Mouse (Mus musculus) cerebellum, adult 2 months (tissue): Measurements from ENCODE around the gene Plek. TPM values are rescaled to one million over a fixed set of nuclear protein-coding genes. Genes with fewer than 3 reads are reported as not detected.

Experiments
- DNase-seq, 2 experiments: peaks; one replicate each; pipeline ENCODE4 v3.0.0; 2021
- H3K27ac ChIP-seq: fragments of 200-500 bp; 2 replicates; pipeline ENCODE4 v1.5.1; 2012; ENCODE audit warnings: low read length, control low read depth, inconsistent platforms; ENCODE audit not compliant: insufficient read depth
- H3K27me3 ChIP-seq: fragments of 200-500 bp; 2 replicates; pipeline ENCODE4 v1.6.1; 2012; ENCODE audit warnings: inconsistent platforms, mild to moderate bottlenecking, low read length, moderate library complexity; ENCODE audit not compliant: control insufficient read depth, insufficient read depth
- H3K4me1 ChIP-seq: fragments of 200-500 bp; 2 replicates; pipeline ENCODE4 v1.6.1; 2011; ENCODE audit warnings: low read length; ENCODE audit not compliant: control insufficient read depth, insufficient read depth
- H3K4me3 ChIP-seq: fragments of 200-500 bp; replicated peaks from 2 replicates; pipeline ENCODE3; 2011; ENCODE audit warnings: mild to moderate bottlenecking, low read depth, low read length, control low read depth; ENCODE audit not compliant: insufficient read depth
- CTCF ChIP-seq: fragments of 200-500 bp; IDR thresholded peaks from 2 replicates; pipeline ENCODE4 v1.5.1; 2011; ENCODE audit warnings: low read depth, mild to moderate bottlenecking, control low read depth, low read length, moderate library complexity, borderline replicate concordance; ENCODE audit not compliant: insufficient read depth
- POLR2A ChIP-seq: fragments of 200-500 bp; IDR thresholded peaks from 2 replicates; pipeline ENCODE4 v1.6.1; 2011; ENCODE audit warnings: low read length, control low read depth, borderline replicate concordance; ENCODE audit not compliant: insufficient read depth
- WGBS: fragments of 180-500 bp; shearing (Covaris S2); methylation state at CpG from one replicate; pipeline ENCODE4 v1.1.7; 2018; 5-methylcytosine and 5-hydroxymethylcytosine counted together
- polyA plus RNA-seq: library from polyadenylated mRNA; depleted of rRNA; stranded (reverse); fragments of >200 nt; gene quantifications from 2 replicates; pipeline ENCODE4 v1.2.3, GENCODE M21; 2012

Plek gene
- polyA plus RNA-seq, 1 experiment: 5.2 TPM

DNA sequence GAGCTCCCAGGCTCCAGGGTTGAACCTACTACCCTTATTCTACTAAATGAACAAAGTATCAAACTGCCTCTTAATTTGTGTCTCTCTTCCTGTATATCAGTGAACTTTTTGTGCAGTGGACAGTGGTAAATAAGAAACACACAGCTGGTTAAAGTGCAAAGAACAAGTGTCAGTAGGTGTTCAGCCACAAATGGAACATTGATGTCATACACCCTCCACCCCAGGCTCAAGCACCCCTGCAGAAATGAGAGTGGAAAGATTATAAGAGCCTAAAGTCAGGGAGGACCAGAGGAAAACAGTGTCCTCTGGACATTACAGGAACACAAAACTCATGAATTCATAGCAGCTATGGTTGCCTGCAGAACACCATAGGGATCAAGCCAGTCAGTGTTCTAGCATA lies 55.4 kb downstream of the Plek start:
- Histone ChIP-seq H3K27me3 (no peaks in the 10 kb centered on the region), H3K4me3 (no peak overlapping the region), H3K27ac (no peak overlapping the region), H3K4me1 (no peaks in the 10 kb centered on the region)
- DNase-seq: no peak
- TF ChIP-seq CTCF (no peak), POLR2A (no peak)

DNA sequence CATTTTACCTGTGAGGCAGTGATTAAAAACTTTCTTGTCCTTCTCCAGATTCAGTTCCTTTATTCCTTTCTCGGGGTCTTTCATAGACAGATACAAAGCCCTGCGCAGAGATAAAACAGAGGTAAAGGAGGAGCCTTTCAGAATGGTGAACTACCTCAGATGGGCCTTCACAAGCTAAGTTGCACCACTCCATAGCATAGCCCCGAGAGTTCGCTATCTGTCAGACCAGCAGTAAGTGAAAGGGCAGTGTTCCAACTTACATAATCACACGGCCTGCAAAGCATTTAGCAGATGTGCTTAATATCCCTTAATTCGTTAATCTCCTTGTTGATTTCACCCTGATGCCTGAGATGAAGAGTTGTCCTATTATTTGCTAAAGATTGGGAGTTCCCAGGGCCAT lies 59.3 kb downstream of the Plek start:
- TF ChIP-seq POLR2A (no peak), CTCF (no peak)
- Histone ChIP-seq H3K27me3 (no peaks in the 10 kb centered on the region), H3K4me3 (no peak overlapping the region), H3K27ac (no peak overlapping the region), H3K4me1 (no peaks in the 10 kb centered on the region)
- no peak for DNase-seq
- 72% methylated on average over 6 of the region's 6 CpGs for WGBS

DNA sequence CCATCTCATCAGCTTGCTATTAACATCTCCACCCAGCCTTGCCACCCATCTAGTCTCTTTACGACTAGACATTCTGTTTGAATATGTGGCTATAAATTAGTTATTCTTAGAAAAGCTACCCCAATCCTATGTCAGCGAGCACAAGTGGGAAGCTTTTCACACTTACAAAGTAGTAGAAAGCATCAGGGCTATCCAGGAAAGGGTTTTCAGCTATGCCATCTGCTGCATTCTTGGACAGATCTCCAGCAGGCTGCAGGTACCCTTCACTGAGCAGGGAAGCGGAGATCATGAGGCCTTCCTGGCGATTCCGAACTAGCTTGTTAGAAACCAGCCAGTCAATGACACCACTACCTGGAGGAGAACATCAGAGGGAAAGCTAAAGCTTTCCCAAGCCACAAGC lies 62.3 kb downstream of the Plek start:
- no peaks in the 10 kb centered on the region for H3K4me1 ChIP-seq
- no peaks in the 10 kb centered on the region for H3K27me3 ChIP-seq
- no peak for DNase-seq
- no peak overlapping the region for H3K4me3 ChIP-seq
- TF ChIP-seq CTCF (no peak), POLR2A (no peak)
- H3K27ac ChIP-seq: no peak overlapping the region
- WGBS: 65% methylated on average over 5 of the region's 5 CpGs

DNA sequence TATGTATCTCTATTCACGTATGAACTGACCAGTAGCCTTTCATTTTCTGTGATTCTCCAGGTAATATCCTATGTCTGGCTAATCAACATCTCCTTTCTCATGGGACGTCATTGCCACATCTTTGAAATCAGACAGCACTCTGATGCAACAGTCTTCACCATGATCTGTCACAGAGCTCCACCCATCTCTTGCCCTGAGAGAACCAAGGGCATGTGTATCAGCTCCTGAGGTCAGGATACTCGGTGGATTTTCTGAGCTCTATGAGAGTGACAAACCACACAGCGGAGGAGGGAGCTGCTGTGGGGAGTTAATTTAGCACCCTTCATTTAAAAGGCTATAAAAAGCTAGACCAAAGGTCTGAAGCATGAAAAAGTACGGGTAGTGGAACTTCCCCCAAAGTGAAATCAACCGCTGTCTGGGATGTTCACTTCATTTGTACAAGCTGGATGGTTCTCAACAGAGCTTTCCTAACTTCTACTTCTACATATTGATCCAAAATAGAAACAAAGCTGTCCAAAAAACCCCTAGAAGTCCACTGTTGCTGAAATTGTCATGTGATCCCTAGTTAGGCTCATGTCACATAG lies 64.3 kb downstream of the Plek start:
- TF ChIP-seq POLR2A: no peak
- TF ChIP-seq CTCF: no peak
- DNase-seq: no peak

DNA sequence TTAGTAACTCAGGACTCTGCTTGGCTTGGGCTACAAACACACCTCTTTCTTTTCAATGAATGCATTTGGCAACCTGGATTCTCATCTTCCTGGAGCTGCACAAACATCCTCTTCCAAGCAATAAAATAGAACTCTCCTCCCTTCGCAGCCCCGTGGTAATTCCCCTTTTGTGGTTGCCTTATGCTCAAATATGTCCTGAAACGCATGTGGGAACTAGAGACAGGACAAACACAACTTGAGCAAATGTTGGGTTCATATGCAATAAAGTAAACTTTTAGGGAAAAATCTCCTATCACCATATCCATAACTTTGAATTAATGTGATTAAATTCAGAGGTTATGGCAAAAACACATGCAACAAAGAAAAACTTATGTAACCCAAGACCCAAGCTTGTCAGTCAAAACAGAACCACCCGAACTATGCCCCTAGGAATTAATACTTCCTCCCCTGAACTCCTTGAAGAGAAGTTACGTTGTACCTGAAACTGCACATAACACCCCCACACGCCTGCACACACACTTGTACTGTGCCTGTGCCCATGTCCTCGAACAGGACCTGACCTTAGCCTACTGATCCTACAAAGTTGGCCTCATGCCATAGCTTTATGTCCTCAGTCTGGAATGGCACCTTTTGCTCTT lies 65.5 kb downstream of the Plek start:
- DNase-seq: no peak
- Histone ChIP-seq H3K27ac (no peak overlapping the region), H3K4me1 (no peaks in the 10 kb centered on the region), H3K27me3 (no peaks in the 10 kb centered on the region), H3K4me3 (no peak overlapping the region)
- TF ChIP-seq CTCF: no peak
- no peak for TF ChIP-seq POLR2A
- 87% methylated on average over 7 of the region's 7 CpGs for WGBS

More for the DNA sequence above, 64.3 kb downstream of the Plek start:
- Histone ChIP-seq H3K27me3 (no peaks in the 10 kb centered on the region), H3K27ac (no peak overlapping the region), H3K4me1 (no peaks in the 10 kb centered on the region), H3K4me3 (no peak overlapping the region)
- WGBS: 90% methylated on average over 6 of the region's 6 CpGs

DNA sequence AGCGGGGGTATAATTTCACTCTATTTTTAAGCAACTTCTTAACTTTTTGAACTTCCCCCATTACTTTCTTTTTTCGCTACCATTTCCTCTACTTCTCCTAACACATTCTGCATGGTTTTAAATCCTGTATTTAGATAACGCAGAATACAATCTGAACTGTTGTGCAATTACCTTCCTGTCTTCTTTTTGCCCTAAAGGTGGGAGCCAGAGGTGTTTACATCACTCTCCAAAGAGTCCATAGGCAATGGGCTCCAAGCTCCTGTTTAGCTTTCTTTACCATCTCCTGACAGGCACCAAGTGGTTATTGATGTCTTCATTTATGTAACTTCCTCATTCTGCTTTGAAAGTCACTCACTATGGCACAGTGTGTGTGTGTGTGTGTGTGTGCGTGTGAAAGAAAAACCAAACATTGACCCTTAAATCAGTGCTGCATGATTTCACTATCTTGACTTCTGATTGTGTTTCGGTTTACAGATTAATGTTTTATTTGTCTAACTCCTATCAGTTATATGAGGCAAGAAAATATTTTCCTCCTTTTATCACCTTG lies 73.9 kb downstream of the Plek start:
- DNase-seq: no peak
- Histone ChIP-seq H3K27me3 (no peaks in the 10 kb centered on the region), H3K4me3 (no peak overlapping the region), H3K27ac (no peak overlapping the region), H3K4me1 (no peaks in the 10 kb centered on the region)
- TF ChIP-seq CTCF: no peak
- TF ChIP-seq POLR2A: no peak
- 90% methylated on average over 5 of the region's 5 CpGs for WGBS

DNA sequence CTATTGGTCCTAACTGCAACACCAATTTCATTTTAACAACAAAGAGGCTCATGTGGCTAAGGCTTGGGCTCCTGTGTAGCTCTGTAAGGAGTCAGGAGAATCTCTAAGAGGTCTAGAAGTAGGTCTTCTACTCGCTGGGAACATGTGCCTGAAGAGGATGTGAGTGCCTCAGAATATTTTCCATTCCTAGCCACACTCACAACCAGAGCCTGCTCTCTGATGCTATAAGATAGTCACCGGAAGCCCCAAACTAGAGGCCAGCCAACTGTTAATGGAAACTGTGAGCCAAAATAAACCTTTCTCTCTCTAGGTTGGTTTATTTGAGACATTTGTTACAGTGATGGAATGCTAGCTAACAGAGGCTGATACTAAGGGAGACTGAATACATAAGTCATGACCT lies 74.6 kb downstream of the Plek start:
- no peak for DNase-seq
- no peaks in the 10 kb centered on the region for H3K4me1 ChIP-seq
- no peak overlapping the region for H3K4me3 ChIP-seq
- TF ChIP-seq CTCF (no peak), POLR2A (no peak)
- no peaks in the 10 kb centered on the region for H3K27me3 ChIP-seq
- WGBS: 62% methylated on average over 2 of the region's 2 CpGs
- H3K27ac ChIP-seq: no peak overlapping the region

DNA sequence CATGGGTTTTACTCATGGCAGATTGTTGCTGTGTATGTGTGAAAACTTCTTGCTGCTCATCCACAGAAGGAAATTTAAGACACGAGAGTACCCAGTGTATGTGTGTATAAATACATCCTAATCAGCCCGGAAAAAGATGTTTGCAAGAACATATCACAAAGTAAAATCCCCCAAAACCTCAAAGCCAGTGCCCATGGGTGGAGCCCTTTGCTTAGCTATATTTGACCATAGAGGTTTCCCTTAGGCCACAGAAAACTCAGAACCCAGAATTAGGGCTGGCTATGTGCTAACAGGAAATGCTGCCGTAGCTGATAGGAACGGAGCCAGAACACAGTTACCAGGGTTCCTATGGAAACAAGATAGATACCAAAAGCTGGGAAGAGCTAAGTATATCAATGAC lies 75.2 kb downstream of the Plek start:
- H3K27me3 ChIP-seq: no peaks in the 10 kb centered on the region
- no peaks in the 10 kb centered on the region for H3K4me1 ChIP-seq
- H3K4me3 ChIP-seq: no peak overlapping the region
- no peak for DNase-seq
- no peak overlapping the region for H3K27ac ChIP-seq
- WGBS: 89% methylated on average over 4 of the region's 4 CpGs
- TF ChIP-seq CTCF: no peak
- no peak for TF ChIP-seq POLR2A

DNA sequence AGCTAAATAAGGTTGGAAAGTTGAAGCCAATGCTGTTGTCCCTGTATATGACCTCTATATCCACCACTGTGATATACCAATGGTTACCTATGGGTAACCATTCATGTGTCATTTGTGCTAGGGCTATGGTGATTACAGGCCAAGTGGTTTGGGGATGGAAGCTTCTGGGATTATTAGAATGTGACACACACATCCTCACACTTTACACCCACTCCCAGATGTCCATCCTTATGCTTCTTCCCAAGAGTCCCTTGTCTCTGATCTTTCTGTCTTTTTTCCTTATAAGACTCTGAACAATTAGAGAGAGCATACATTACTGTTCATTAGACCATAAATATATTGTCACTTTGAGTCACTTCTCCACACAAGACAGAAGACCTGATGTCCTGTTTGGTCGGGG lies 79.1 kb downstream of the Plek start:
- no peaks in the 10 kb centered on the region for H3K27me3 ChIP-seq
- no peak overlapping the region for H3K4me3 ChIP-seq
- 76% methylated on average over 1 of the region's 1 CpGs for WGBS
- H3K4me1 ChIP-seq: no peaks in the 10 kb centered on the region
- DNase-seq: no peak
- no peak overlapping the region for H3K27ac ChIP-seq
- TF ChIP-seq CTCF: no peak
- TF ChIP-seq POLR2A: no peak
